Mouse (Mus musculus): ENCODE data around the gene Gm11549. TPM values are rescaled to one million over a fixed set of nuclear protein-coding genes. Genes with fewer than 3 reads are reported as not detected.
A peak's percentile ranks its signal among the peaks of the same experiment; 100 is the strongest.

The Gm11549 gene
- polyA plus RNA-seq, 1 experiment from 2014 or later = 0.35 TPM

- Histone ChIP-seq H3K4me1 (ENCODE audit: control insufficient read depth, insufficient read depth, low read length) (peaks cover 2% of the 10 kb centered on the region; the same call in 1 of the 2 replicates), H3K4me3 (ENCODE audit: low read depth, low read length) (no peak overlapping the region), H3K9ac (ENCODE audit: low read depth, low read length) (no peak overlapping the region), H3K27ac (ENCODE audit: low read length) (no peak overlapping the region), H3K9me3 (replicated peaks; ENCODE audit: control insufficient read depth, low read length, poor library complexity, severe bottlenecking) (no peaks in the 10 kb centered on the region), H3K27me3 (ENCODE audit: control insufficient read depth, insufficient read depth, low read depth, low read length) (no peaks in the 10 kb centered on the region), H3K36me3 (ENCODE audit: control insufficient read depth, insufficient read depth, low read length) (no peaks in the 10 kb centered on the region), H3K4me2 (ENCODE audit: low read length) (no peak overlapping the region)
- no peak for ATAC-seq
- WGBS = 94% methylated on average over 5 of the region's 5 CpGs
Measured at GRCm38 (mm10) chr3:36491535-36491934, 30.1 kb downstream of the Gm11549 start.

GRCm38 (mm10) chr3:36489590-36489910, 32.1 kb downstream of the Gm11549 start:
- no peak overlapping the region for H3K4me2 ChIP-seq (ENCODE audit: low read length)
- H3K36me3 ChIP-seq (ENCODE audit: control insufficient read depth, insufficient read depth, low read length) = no peaks in the 10 kb centered on the region
- no peaks in the 10 kb centered on the region for H3K9me3 ChIP-seq (replicated peaks; ENCODE audit: control insufficient read depth, low read length, poor library complexity, severe bottlenecking)
- no peaks in the 10 kb centered on the region for H3K27me3 ChIP-seq (ENCODE audit: control insufficient read depth, insufficient read depth, low read depth, low read length)
- H3K9ac ChIP-seq (ENCODE audit: low read depth, low read length) = no peak overlapping the region
- ATAC-seq = no peak
- peaks cover 2% of the 10 kb centered on the region; the same call in 1 of the 2 replicates for H3K4me1 ChIP-seq (ENCODE audit: control insufficient read depth, insufficient read depth, low read length)
- H3K27ac ChIP-seq (ENCODE audit: low read length) = no peak overlapping the region
- WGBS = 89% methylated on average over 1 of the region's 1 CpGs
- no peak overlapping the region for H3K4me3 ChIP-seq (ENCODE audit: low read depth, low read length)

DNA sequence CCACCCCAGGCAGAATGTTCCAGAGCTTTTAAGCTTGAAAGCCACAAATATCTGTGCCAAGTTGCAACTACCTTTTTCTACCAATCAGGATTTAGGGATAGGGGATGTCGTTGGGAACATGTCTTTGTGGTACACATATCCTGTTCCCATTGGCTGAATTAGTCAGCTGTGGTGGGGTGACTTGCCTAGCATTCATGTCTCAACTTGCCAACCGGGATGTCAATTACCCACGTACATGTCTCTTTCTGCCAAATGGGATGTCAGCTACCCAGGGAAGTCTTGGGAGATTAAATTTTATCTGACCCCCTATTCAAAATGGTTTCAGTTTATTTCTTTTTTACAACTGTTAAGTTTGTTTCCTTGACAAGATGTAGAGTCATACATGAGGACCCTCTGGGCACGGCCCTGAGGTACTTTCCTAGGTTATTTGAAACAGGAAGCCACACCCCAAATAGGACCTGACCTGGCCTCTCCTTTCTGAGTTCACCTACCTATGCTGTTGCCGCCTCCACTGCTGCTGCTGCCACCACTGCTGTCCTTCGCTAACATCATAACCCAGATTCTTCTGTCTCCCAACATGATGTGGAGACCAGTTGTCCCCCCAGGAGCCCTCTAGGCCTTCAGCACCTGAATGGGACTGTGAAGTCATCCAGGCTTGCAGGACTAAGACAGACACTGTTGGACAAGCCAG, 32.6 kb downstream of the Gm11549 start:
- no peak overlapping the region for H3K9ac ChIP-seq (ENCODE audit: low read depth, low read length)
- H3K27me3 ChIP-seq (ENCODE audit: control insufficient read depth, insufficient read depth, low read depth, low read length) = no peaks in the 10 kb centered on the region
- 87% methylated on average over 6 of the region's 6 CpGs for WGBS
- ATAC-seq = no peak
- no peak overlapping the region for H3K4me2 ChIP-seq (ENCODE audit: low read length)
- H3K27ac ChIP-seq (ENCODE audit: low read length) = no peak overlapping the region
- H3K9me3 ChIP-seq (replicated peaks; ENCODE audit: control insufficient read depth, low read length, poor library complexity, severe bottlenecking) = no peaks in the 10 kb centered on the region
- peaks cover 2% of the 10 kb centered on the region; the same call in 1 of the 2 replicates for H3K4me1 ChIP-seq (ENCODE audit: control insufficient read depth, insufficient read depth, low read length)
- H3K4me3 ChIP-seq (ENCODE audit: low read depth, low read length) = no peak overlapping the region
- no peaks in the 10 kb centered on the region for H3K36me3 ChIP-seq (ENCODE audit: control insufficient read depth, insufficient read depth, low read length)

DNA sequence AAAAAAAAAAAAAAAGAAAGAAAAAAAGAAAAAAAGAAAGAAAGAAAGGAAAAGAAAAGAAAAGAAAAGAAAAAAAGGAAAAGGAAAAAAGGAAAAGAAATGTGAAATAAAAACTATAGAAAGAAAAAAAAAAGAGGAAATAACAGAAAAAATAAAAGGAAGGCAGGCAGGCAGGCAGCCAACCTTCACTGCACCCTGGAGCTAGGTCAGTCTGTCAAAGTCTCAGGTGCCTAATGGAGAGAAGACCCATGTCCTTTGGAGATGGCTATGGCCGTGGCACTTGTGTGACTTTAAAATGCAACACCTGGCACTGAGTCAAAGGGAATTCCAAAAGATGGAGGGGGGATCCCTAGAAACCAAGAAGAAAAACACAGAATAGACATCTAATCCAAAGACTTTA, 33.2 kb downstream of the Gm11549 start:
- no peaks in the 10 kb centered on the region for H3K9me3 ChIP-seq (replicated peaks; ENCODE audit: control insufficient read depth, low read length, poor library complexity, severe bottlenecking)
- no peaks in the 10 kb centered on the region for H3K36me3 ChIP-seq (ENCODE audit: control insufficient read depth, insufficient read depth, low read length)
- no peak overlapping the region for H3K9ac ChIP-seq (ENCODE audit: low read depth, low read length)
- H3K4me1 ChIP-seq (ENCODE audit: control insufficient read depth, insufficient read depth, low read length) = 0 out of 2 replicates have a peak, but pooled peaks cover 1% of the 10 kb centered on the region
- no peak overlapping the region for H3K4me2 ChIP-seq (ENCODE audit: low read length)
- ATAC-seq = no peak
- 59% methylated on average over 1 of the region's 1 CpGs for WGBS
- H3K27me3 ChIP-seq (ENCODE audit: control insufficient read depth, insufficient read depth, low read depth, low read length) = no peaks in the 10 kb centered on the region
- H3K4me3 ChIP-seq (ENCODE audit: low read depth, low read length) = no peak overlapping the region
- no peak overlapping the region for H3K27ac ChIP-seq (ENCODE audit: low read length)

DNA sequence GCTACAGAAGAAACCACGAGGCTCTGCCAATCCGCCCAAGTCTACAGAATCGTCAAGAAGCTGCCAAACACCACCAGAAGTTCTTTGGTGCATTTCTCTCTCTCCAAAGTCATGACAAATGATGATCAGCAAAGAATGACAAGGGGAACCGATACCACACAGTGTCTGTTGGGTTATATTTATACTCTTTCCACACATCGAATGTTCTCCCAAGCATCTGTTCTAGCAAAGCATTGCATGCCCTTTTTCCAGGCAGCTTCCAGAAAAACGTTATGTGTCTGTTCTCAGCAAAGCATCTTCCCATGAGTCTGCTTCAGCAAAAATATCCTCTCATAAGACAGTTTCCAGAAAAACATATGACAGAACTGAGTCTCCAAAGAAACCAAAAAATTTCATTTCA, 34.7 kb downstream of the Gm11549 start:
- Histone ChIP-seq H3K27ac (ENCODE audit: low read length) (no peak overlapping the region), H3K4me3 (ENCODE audit: low read depth, low read length) (no peak overlapping the region), H3K27me3 (ENCODE audit: control insufficient read depth, insufficient read depth, low read depth, low read length) (no peaks in the 10 kb centered on the region), H3K9ac (ENCODE audit: low read depth, low read length) (no peak overlapping the region), H3K4me2 (ENCODE audit: low read length) (no peak overlapping the region), H3K36me3 (ENCODE audit: control insufficient read depth, insufficient read depth, low read length) (no peaks in the 10 kb centered on the region), H3K9me3 (replicated peaks; ENCODE audit: control insufficient read depth, low read length, poor library complexity, severe bottlenecking) (no peaks in the 10 kb centered on the region), H3K4me1 (ENCODE audit: control insufficient read depth, insufficient read depth, low read length) (peaks cover 4% of the 10 kb centered on the region)
- 90% methylated on average over 6 of the region's 6 CpGs for WGBS
- no peak for ATAC-seq

DNA sequence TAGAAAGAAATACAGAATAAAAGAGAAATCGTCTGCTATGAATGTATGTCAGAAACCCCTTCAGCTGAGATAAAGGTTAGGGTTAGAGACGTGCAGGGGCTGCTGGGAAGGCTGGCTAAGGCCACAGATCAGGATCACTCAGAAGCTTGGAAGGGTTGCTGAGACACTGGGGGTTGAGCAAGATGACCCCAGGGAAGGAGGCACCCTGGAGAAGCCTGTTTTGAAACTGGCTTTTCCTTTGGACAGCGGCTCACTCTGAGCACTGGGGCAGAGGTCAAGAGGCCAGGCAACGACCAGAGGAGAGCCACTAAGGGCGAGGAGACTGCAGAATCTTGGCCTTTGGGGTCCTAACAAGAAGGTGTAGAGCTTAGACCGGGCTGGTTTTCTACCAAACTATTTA, 35.4 kb downstream of the Gm11549 start:
- no peaks in the 10 kb centered on the region for H3K9me3 ChIP-seq (replicated peaks; ENCODE audit: control insufficient read depth, low read length, poor library complexity, severe bottlenecking)
- ATAC-seq = no peak
- peaks cover 8% of the 10 kb centered on the region for H3K4me1 ChIP-seq (ENCODE audit: control insufficient read depth, insufficient read depth, low read length)
- H3K4me2 ChIP-seq (ENCODE audit: low read length) = no peak overlapping the region
- no peak overlapping the region for H3K9ac ChIP-seq (ENCODE audit: low read depth, low read length)
- H3K4me3 ChIP-seq (ENCODE audit: low read depth, low read length) = no peak overlapping the region
- WGBS = 58% methylated on average over 6 of the region's 6 CpGs
- H3K36me3 ChIP-seq (ENCODE audit: control insufficient read depth, insufficient read depth, low read length) = no peaks in the 10 kb centered on the region
- no peaks in the 10 kb centered on the region for H3K27me3 ChIP-seq (ENCODE audit: control insufficient read depth, insufficient read depth, low read depth, low read length)
- no peak overlapping the region for H3K27ac ChIP-seq (ENCODE audit: low read length)

GRCm38 (mm10) chr3:36484292-36484691, 37.3 kb downstream of the Gm11549 start:
- no peak overlapping the region for H3K4me3 ChIP-seq (ENCODE audit: low read depth, low read length)
- no peaks in the 10 kb centered on the region for H3K27me3 ChIP-seq (ENCODE audit: control insufficient read depth, insufficient read depth, low read depth, low read length)
- 94% methylated on average over 4 of the region's 4 CpGs for WGBS
- H3K4me2 ChIP-seq (ENCODE audit: low read length) = no peak overlapping the region
- no peak overlapping the region for H3K9ac ChIP-seq (ENCODE audit: low read depth, low read length)
- H3K27ac ChIP-seq (ENCODE audit: low read length) = no peak overlapping the region
- peaks cover 8% of the 10 kb centered on the region for H3K4me1 ChIP-seq (ENCODE audit: control insufficient read depth, insufficient read depth, low read length)
- no peak for ATAC-seq
- no peaks in the 10 kb centered on the region for H3K9me3 ChIP-seq (replicated peaks; ENCODE audit: control insufficient read depth, low read length, poor library complexity, severe bottlenecking)
- no peaks in the 10 kb centered on the region for H3K36me3 ChIP-seq (ENCODE audit: control insufficient read depth, insufficient read depth, low read length)

GRCm38 (mm10) chr3:36482940-36483339, 38.7 kb downstream of the Gm11549 start:
- no peak overlapping the region for H3K9ac ChIP-seq (ENCODE audit: low read depth, low read length)
- no peak overlapping the region for H3K4me3 ChIP-seq (ENCODE audit: low read depth, low read length)
- WGBS = 44% methylated on average over 9 of the region's 9 CpGs
- H3K27ac ChIP-seq (ENCODE audit: low read length) = no peak overlapping the region
- no peaks in the 10 kb centered on the region for H3K9me3 ChIP-seq (replicated peaks; ENCODE audit: control insufficient read depth, low read length, poor library complexity, severe bottlenecking)
- ATAC-seq = no peak
- H3K36me3 ChIP-seq (ENCODE audit: control insufficient read depth, insufficient read depth, low read length) = no peaks in the 10 kb centered on the region
- H3K4me1 ChIP-seq (ENCODE audit: control insufficient read depth, insufficient read depth, low read length) = peaks cover 8% of the 10 kb centered on the region
- no peaks in the 10 kb centered on the region for H3K27me3 ChIP-seq (ENCODE audit: control insufficient read depth, insufficient read depth, low read depth, low read length)
- H3K4me2 ChIP-seq (ENCODE audit: low read length) = no peak overlapping the region

DNA sequence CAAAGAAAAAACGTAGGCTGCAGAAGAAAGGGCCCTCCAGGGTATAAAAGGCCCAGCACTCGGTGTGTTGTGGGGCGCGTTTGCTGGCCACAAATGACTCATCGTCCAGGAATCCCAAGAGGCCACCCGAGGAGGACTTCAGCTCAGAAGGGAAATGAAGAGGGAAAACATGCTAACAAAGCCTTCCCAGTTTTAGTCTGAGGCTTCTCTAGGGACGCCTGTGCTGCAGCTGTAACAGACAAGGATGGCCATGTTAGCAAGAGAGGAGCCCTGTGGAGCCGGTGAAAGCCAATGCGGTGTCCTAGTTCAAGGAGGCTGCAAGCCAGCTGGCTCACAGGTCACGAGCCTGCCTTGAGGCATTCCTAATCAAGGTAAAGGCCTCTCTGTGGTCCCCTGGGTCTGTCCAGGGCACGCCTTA, 39.8 kb downstream of the Gm11549 start:
- no peak overlapping the region for H3K4me3 ChIP-seq (ENCODE audit: low read depth, low read length)
- peak overlapping the region; percentile 31; the same call in 1 of the 2 replicates for H3K4me2 ChIP-seq (ENCODE audit: low read length)
- peaks cover 8% of the 10 kb centered on the region for H3K4me1 ChIP-seq (ENCODE audit: control insufficient read depth, insufficient read depth, low read length)
- ATAC-seq = peak; percentile 75
- peak overlapping the region; percentile 41; the same call in 1 of the 2 replicates for H3K9ac ChIP-seq (ENCODE audit: low read depth, low read length)
- peaks cover 4% of the 10 kb centered on the region; the same call in 1 of the 2 replicates for H3K27me3 ChIP-seq (ENCODE audit: control insufficient read depth, insufficient read depth, low read depth, low read length)
- WGBS = 5% methylated on average over 11 of the region's 11 CpGs
- H3K36me3 ChIP-seq (ENCODE audit: control insufficient read depth, insufficient read depth, low read length) = no peaks in the 10 kb centered on the region
- H3K27ac ChIP-seq (ENCODE audit: low read length) = peak overlapping the region; percentile 53; the same call in 1 of the 2 replicates
- H3K9me3 ChIP-seq (replicated peaks; ENCODE audit: control insufficient read depth, low read length, poor library complexity, severe bottlenecking) = no peaks in the 10 kb centered on the region

All from midbrain, embryonic 16.5 days (tissue).